Mouse (Mus musculus) liver, embryonic 16.5 days (tissue): ENCODE results near the gene Dennd1a. TPM values are rescaled to one million over a fixed set of nuclear protein-coding genes. Genes with fewer than 3 reads are reported as not detected.
"Not testable (repeated sequence)": the region's sequence is repeated elsewhere in the genome, so short reads cannot be mapped to it uniquely, and the experiment has no call there.

ENCODE experiments used
- ATAC-seq: fragments of 200-750 bp; cut with Nextera tagmentation; 2 replicates; pipeline ENCODE4 v1.8.0; 2017; ENCODE audit warnings: low read depth, mild to moderate bottlenecking, moderate number of reproducible peaks, moderate library complexity
- H3K27ac ChIP-seq: fragments of 300-500 bp; sonication (generic); 2 replicates; pipeline ENCODE4 v1.5.1; 2014; ENCODE audit warnings: mild to moderate bottlenecking, low read length
- H3K27me3 ChIP-seq: fragments of 300-500 bp; sonication (generic); 2 replicates; pipeline ENCODE4 v1.6.1; 2014; ENCODE audit warnings: low read depth, low read length, mixed read lengths; ENCODE audit not compliant: control insufficient read depth, insufficient read depth
- H3K36me3 ChIP-seq: fragments of 300-500 bp; sonication (generic); 2 replicates; pipeline ENCODE4 v1.6.1; 2014; ENCODE audit warnings: mild to moderate bottlenecking; ENCODE audit not compliant: control insufficient read depth, insufficient read depth
- H3K4me1 ChIP-seq: fragments of 300-500 bp; sonication (generic); 2 replicates; pipeline ENCODE4 v1.6.1; 2014; ENCODE audit warnings: low read depth, low read length, mixed read lengths; ENCODE audit not compliant: control insufficient read depth
- H3K4me2 ChIP-seq: fragments of 300-500 bp; sonication (generic); 2 replicates; pipeline ENCODE4 v1.6.1; 2014; ENCODE audit warnings: low read depth, low read length, mixed read lengths
- H3K4me3 ChIP-seq: fragments of 300-500 bp; sonication (generic); 2 replicates; pipeline ENCODE4 v1.5.1; 2014; ENCODE audit warnings: low read depth, mild to moderate bottlenecking, low read length
- H3K9ac ChIP-seq: fragments of 300-500 bp; sonication (generic); 2 replicates; pipeline ENCODE4 v1.6.1; 2014; ENCODE audit warnings: low read depth, low read length
- H3K9me3 ChIP-seq: fragments of 300-500 bp; sonication (generic); replicated peaks from 2 replicates; pipeline ENCODE4 v1.6.1; 2016; ENCODE audit warnings: low read length; ENCODE audit not compliant: control insufficient read depth
- WGBS: fragments of 180-500 bp; shearing (Covaris S2); extraction: QIAGEN DNeasy Blood & Tissue Kit; methylation state at CpG from one replicate; pipeline ENCODE4 v1.1.7; 2014; ENCODE audit not compliant: insufficient replicate concordance; 5-methylcytosine and 5-hydroxymethylcytosine counted together
- polyA plus RNA-seq: library from polyadenylated mRNA; unstranded; fragments of >200 nt; fragmentation: Nextera tagmentation; extraction: Ambion mirVana; gene quantifications from 2 replicates; pipeline ENCODE4 v1.2.1, GENCODE M21; 2015

The Dennd1a gene
- polyA plus RNA-seq, 1 experiment from 2014 or later, result 7.9 TPM

DNA sequence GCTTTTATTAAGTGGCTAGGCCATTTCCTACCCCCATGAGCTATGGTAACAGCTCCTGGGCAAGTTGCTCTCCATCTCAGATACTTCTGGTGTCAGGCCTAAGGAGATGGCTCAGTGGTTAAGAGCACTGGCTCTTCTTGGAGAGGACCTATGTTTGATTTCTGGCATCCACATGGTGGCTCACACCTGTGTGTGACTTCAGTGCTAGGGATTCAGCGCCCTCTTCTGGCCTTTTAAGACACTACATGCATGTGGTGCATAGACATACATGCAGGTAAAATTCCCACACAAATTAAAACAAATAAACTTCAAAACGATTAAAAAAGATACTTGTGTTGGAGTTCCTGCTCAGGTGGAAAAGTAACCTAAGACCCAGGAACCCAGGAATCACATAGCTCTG lies 338.8 kb downstream of the Dennd1a start:
- H3K27me3 ChIP-seq, result no peaks in the 10 kb centered on the region

GRCm38 (mm10) chr2:37945598-37946336 lies 341.4 kb downstream of the Dennd1a start:
- H3K27me3 ChIP-seq, result no peaks in the 10 kb centered on the region
- H3K4me1 ChIP-seq, result no peaks in the 10 kb centered on the region
- H3K4me3 ChIP-seq, result no peak overlapping the region
- H3K9ac ChIP-seq, result no peak overlapping the region
- WGBS, result 58% methylated on average over 9 of the region's 9 CpGs
- no peak overlapping the region for H3K27ac ChIP-seq
- H3K4me2 ChIP-seq, result no peak overlapping the region
- no peaks in the 10 kb centered on the region for H3K9me3 ChIP-seq
- H3K36me3 ChIP-seq, result no peaks in the 10 kb centered on the region
- ATAC-seq, result no peak

More for the DNA sequence above, 338.8 kb downstream of the Dennd1a start:
- Histone ChIP-seq H3K4me3 (no peak overlapping the region), H3K9ac (no peak overlapping the region), H3K36me3 (no peaks in the 10 kb centered on the region), H3K4me2 (no peak overlapping the region), H3K9me3 (no peaks in the 10 kb centered on the region), H3K4me1 (no peaks in the 10 kb centered on the region), H3K27ac (no peak overlapping the region)
- 27% methylated on average over 2 of the region's 2 CpGs for WGBS
- ATAC-seq, result no peak

- Histone ChIP-seq H3K4me2 (no peak overlapping the region), H3K9me3 (no peaks in the 10 kb centered on the region), H3K27ac (no peak overlapping the region), H3K36me3 (no peaks in the 10 kb centered on the region), H3K9ac (no peak overlapping the region), H3K4me3 (no peak overlapping the region), H3K27me3 (no peaks in the 10 kb centered on the region), H3K4me1 (no peaks in the 10 kb centered on the region)
- 71% methylated on average over 2 of the region's 2 CpGs for WGBS
- ATAC-seq, result no peak
Measured at GRCm38 (mm10) chr2:37942906-37943305, 344.3 kb downstream of the Dennd1a start.

GRCm38 (mm10) chr2:37941741-37942140 lies 345.4 kb downstream of the Dennd1a start:
- ATAC-seq, result no peak
- Histone ChIP-seq H3K4me3 (no peak overlapping the region), H3K4me1 (no peaks in the 10 kb centered on the region), H3K27me3 (no peaks in the 10 kb centered on the region), H3K27ac (no peak overlapping the region), H3K4me2 (no peak overlapping the region), H3K9ac (no peak overlapping the region), H3K36me3 (no peaks in the 10 kb centered on the region), H3K9me3 (no peaks in the 10 kb centered on the region)

DNA sequence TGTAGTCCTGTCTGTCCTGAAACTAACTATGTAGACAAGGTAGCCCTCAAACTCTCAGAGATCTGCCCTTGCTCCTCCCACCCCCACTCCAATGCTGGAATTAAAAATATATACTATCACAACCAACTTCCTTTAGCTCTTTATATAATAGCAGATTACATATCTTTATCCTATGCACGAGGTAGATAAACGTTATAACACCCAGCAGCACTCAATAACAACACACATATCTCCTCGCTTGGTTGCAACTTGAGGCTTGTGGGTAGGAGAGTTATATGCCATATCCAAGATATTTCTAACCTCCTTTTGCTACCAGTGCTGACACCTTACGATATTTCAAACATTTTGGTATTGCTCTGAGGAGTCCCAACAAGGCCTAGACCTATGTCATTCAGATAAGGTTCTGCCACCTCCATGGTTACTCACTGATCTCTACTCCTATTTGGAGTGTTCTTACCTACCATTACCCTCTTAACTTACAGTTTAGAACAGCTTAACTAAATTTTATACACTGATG lies 346.3 kb downstream of the Dennd1a start:
- no peaks in the 10 kb centered on the region for H3K4me1 ChIP-seq
- H3K36me3 ChIP-seq, result no peaks in the 10 kb centered on the region
- H3K4me3 ChIP-seq, result no peak overlapping the region
- H3K27me3 ChIP-seq, result no peaks in the 10 kb centered on the region
- H3K9me3 ChIP-seq, result no peaks in the 10 kb centered on the region
- H3K9ac ChIP-seq, result no peak overlapping the region
- ATAC-seq, result no peak
- WGBS, result 58% methylated on average over 4 of the region's 4 CpGs
- H3K27ac ChIP-seq, result no peak overlapping the region
- no peak overlapping the region for H3K4me2 ChIP-seq

DNA sequence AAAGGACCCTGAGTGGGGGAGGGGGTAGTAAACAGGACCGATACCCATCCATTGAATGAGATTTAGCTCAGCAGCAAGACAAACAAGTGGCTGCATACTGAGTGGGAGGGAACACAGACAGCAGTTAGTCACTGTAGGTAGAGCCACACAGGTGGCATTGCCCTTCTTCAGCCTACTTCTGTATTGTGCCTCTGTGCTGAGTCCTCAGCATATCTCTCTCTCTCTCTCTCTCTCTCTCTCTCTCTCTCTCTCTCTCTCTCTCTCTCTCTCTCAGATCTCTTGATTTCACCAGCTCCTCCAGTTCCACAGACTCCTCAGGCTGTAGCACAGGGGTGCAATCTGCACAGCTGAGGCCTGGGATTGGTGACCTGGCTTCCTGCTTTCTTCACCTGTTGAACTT lies 347.2 kb downstream of the Dennd1a start:
- no peak overlapping the region for H3K27ac ChIP-seq
- no peak for ATAC-seq
- no peak overlapping the region for H3K9ac ChIP-seq
- 89% methylated on average over 1 of the region's 1 CpGs for WGBS
- H3K27me3 ChIP-seq, result no peaks in the 10 kb centered on the region
- H3K36me3 ChIP-seq, result 0 out of 2 replicates have a peak, but pooled peaks cover 2% of the 10 kb centered on the region
- no peak overlapping the region for H3K4me3 ChIP-seq
- H3K9me3 ChIP-seq, result no peaks in the 10 kb centered on the region
- no peaks in the 10 kb centered on the region for H3K4me1 ChIP-seq
- H3K4me2 ChIP-seq, result no peak overlapping the region

DNA sequence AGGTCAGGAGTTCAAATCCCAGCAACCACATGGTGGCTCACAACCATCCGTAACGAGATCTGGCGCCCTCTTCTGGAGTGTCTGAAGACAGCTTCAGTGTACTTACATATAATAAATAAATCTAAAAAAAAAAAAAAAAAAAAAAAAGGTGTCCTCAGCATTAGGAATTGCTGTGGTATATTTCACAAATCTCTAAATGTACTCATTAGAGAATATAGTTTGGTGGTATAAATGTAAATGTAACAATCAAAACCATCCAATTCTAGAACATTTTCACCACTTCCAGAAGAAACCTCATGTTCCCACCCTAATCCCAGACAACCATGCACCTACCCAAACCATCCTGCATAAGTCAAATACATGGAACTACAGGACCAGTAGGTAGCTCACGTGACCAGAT lies 350.3 kb downstream of the Dennd1a start:
- WGBS, result 61% methylated on average over 2 of the region's 4 CpGs
- not testable (repeated sequence) for H3K9me3 ChIP-seq, H3K27ac ChIP-seq, H3K4me1 ChIP-seq, H3K27me3 ChIP-seq, H3K4me2 ChIP-seq, H3K36me3 ChIP-seq, H3K9ac ChIP-seq, ATAC-seq, H3K4me3 ChIP-seq

DNA sequence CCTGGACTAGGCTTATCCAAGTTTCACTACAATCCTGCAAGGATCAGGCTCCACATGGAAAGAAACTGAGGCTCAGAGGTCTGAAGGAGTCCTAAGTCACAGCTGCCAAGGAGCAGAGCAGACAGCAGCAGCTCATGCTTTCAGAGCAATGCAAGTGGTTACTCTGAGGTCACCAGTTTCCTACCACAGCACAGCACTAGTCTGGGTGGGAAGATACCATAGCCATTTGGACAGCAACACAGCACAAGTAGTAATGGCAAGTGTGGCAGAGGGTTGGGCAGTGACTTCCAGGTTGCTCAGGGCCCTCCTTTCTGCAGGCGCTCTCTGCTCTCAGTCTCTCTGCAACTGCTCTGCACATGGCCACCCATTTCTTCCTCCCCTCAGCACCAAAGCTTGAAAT lies 354.9 kb downstream of the Dennd1a start:
- Histone ChIP-seq H3K4me3 (no peak overlapping the region), H3K36me3 (0 out of 2 replicates have a peak, but pooled peaks cover 2% of the 10 kb centered on the region), H3K9ac (no peak overlapping the region), H3K9me3 (no peaks in the 10 kb centered on the region), H3K4me2 (no peak overlapping the region), H3K4me1 (no peaks in the 10 kb centered on the region), H3K27me3 (no peaks in the 10 kb centered on the region), H3K27ac (no peak overlapping the region)
- 80% methylated on average over 1 of the region's 1 CpGs for WGBS
- no peak for ATAC-seq

GRCm38 (mm10) chr2:37931018-37931930 lies 355.9 kb downstream of the Dennd1a start:
- H3K27ac ChIP-seq, result no peak overlapping the region

More at GRCm38 (mm10) chr2:37931018-37931930, 355.9 kb downstream of the Dennd1a start:
- Histone ChIP-seq H3K27me3 (no peaks in the 10 kb centered on the region), H3K4me3 (no peak overlapping the region), H3K9me3 (no peaks in the 10 kb centered on the region), H3K4me1 (no peaks in the 10 kb centered on the region), H3K4me2 (no peak overlapping the region), H3K36me3 (0 out of 2 replicates have a peak, but pooled peaks cover 2% of the 10 kb centered on the region), H3K9ac (no peak overlapping the region)
- WGBS, result 72% methylated on average over 5 of the region's 5 CpGs
- ATAC-seq, result no peak
